Mouse (Mus musculus): ENCODE data around the gene Klf4.

The Klf4 gene

DNA sequence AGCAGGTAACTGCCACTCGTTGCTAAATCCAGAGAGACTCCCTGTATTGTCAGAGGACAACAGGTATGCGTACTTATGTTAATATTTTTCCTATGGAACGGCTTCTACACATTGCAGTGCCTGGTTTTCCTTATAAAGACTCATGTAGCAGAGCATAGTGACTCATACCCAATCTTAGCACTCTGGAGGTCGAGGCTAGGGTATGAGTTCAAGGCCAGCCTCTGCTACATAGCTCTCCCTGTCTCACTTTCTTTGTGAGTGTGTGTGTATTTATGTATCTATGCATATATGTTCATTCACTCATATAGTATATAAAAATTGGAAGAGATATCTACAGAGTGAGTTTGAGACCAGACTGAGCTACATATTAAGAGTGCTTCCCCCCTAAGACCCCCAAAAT, 8.3 kb downstream of the Klf4 start:
- no peak for DNase-seq

DNA sequence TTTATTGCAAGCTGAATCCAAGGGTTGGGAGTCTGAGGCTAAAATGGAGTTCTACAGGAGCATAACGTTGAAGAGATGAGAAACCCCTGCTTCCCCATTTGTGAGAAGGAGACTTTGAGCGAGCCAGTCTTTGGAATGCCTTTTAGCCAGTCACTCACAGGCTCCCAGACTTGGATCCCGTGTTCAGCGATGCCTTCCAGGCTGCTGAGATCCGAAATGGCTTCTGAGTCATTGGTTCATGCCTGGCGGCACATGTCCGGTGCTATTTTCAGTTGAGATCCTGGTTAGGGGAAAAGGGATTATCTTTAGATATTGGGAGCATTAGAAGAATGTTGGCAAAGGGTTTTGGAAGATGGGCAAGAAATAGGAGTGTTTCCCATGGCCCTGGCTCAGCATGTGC, 14.8 kb downstream of the Klf4 start:
- no peak for DNase-seq

DNA sequence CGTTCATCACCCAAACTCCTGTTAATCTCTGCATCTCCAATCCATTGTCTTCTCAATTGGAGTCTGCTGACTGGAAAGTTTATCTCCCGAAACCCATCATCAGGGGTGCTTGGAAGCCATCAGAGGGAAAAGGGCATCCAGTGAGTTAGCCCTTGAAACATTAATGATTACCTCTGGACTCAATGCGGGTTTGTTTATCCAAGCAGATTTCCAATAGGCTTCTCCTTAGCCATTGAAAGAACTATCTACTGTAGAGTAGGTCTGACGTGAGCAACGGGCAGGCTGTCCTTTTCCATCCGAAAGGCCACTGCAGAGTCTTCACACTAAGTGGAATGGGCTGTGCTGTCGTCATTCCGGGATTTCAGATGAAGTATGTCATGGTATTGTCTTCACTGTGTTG, 16.2 kb downstream of the Klf4 start:
- no peak for DNase-seq

DNA sequence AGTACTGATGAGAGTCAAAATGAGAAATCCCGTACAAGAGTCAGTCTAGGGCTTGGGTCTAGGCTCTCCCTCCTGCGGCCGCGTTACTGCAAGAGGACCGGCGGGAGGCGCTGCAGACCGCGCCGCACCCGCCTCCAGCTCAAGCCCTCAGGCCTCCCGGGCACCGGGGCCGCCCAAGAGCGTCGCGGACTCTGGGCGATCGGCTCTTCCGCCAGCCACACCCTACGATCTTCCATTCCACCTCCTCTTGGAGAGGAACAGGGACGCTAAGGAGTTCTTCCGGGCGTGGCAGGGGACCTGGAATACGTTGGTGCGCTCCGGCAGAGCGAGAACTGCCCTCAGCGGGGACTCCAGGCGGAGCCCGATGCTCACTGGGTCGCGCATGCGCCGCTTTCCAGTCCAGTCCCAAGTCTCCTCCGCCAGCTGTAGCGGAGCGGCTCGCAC, 17.5 kb downstream of the Klf4 start:
- DNase-seq: peak; percentile 82

DNA sequence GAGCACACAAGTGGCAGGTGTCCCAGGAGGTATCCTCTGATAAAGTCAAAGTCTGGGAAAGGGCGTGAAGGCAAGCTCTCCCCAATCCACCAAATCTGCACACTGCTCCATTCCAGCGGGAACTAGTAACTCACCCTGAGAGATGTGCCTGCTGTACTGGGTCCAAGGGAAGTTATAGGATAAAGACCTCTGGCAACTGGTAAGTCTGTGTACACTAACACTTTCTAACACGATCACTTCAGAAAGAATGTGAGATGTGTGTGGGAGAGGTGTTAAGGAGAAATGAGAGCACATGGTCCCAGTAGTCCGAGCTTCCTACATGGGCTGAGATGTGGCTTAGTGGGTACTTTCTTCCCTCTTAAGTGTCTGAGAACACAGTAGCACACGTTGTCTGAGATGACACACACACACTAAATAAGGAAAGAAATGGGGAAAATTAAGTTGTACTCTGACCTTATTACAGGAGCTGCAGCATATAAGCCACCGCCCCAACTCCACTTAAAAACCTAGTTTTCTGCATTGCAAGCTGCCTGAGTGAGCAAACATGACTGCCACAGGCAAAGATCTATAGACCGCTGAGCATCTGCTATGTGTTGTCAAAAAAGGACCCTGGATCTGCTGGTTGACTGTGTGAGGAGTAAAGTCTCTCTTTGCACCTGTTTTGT, 18.5 kb downstream of the Klf4 start:
- DNase-seq: no peak

DNA sequence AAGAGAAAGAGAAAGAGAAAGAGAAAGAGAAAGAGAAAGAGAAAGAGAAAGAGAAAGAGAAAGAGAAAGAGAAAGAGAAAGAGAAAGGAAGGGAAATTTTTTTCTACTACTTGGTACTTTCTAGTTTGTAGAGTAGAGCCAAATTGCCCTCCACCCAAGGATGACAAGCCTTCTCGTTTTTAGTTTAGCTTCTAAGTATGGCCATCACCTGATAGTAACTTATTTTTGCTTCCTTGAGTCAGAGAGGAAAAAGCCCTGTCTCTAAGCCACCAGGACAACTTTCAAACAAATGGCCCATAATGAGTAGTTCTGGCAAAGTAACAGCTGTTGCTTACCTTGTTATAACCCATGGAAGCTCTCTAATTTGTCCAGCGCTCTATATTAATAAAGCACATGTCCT, 20.9 kb downstream of the Klf4 start:
- DNase-seq: no peak

DNA sequence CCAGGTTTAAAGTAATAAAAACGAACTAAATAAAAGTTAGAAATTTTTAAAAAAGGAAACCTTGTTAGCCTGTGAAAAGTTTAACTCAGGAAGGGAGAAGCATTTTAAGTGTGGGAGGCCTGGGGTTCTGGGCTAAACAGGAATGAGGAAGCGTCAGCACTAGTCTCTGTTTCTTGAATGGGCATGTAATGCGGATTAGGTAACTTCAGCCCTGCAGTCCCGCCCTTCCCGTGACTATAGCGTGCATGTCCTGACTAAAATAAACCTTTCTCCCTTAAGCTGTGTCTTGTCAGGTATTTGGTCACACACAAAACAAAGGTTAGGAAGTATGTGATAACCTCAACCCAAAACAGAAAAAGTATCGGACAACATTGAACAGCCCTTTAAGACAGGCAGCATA, 23.6 kb downstream of the Klf4 start:
- DNase-seq: no peak

DNA sequence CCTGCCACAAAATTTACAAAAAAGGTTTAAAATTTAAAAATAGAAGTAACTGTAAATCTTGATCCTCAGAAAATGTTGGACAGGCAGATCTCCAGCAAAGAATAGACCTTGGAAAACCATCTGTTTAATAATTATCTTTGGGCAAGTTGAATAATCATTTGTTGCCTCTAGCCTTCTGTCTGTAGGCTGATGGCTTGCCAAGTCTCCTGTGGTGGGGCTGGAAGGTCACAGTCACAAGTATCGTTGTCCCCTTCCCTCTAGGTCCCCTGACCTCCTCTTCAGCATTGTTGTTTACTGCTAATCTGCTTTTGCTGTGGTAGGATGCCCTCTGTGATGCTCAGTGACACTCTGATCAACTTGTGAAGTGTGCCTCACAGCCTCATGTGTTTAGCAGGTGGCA, 33.6 kb downstream of the Klf4 start:
- no peak for DNase-seq

DNA sequence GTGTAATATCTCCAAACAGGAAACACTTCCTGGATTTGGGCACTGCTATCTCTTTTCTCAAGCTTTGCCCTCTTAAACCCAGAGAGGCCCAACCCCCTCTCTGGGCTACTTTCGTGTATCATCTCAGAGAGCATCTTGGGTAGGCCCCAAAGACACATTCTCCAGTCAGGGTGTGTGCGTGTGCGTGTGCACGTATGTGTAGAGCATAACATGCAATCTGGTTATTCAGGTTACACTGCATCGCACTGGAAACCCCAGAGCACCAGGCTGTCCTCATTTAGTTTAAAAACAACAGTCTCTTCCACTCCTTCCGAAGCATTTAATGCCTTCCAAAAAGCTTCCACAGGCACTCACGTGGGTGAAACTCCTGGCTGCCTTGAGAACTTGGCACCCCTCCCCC, 35.9 kb downstream of the Klf4 start:
- DNase-seq: no peak

DNA sequence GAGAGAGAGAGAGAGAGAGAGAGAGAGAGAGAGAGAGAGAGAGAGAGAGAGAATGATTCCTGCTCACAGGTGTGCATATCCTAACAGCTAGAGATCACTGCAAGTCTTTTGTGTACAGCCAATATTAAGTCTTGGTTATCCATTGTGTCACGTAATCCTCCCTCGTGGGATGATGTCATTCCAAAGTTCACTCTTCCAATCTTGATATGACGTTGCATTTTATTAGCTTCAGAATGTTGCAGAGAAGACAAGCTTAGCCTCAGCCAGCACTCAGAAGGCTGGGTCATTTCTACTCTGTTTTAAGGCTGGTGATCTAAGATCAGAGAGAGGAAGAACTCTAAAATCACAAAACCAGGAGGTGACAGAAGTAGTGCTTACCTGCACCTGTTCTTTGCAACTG, 39.0 kb downstream of the Klf4 start:
- no peak for DNase-seq

DNA sequence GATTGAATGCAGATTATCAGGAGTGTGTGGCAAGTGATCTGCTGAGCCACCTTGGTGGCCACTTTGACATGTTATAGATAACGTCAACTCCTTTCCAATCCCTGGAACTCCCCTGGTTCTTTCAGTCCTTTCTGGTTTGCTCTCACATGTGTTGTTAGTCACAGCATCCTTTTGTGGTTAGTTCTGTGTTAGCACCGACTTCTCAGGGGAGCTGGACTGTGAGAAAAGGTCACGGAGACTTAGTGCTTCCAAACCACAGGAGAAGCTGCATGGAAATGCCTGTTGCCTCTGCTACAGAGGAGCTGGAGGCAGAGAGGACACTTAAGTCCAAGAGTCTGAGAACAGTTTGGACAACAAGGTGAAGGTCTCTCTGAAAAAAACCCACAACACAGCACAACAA, 42.9 kb downstream of the Klf4 start:
- no peak for DNase-seq

DNA sequence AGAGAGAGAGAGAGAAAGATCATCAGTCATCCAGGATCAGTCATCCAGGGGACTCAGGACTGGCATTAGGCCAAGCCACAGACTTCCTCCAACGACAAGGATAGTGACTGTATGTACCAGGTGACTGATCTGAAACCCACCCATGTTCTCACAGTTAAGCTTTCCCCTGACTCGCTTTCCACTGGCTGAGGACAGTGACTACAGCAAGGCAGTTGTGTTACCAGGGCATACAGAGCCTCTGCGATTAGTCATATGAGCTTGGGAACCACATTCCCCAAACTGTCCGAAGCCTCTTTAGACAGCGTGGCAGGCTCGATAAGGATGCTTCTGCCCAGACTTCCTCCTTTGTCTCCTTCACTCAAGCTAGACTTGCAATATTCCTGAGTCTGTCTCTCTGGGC, 43.7 kb downstream of the Klf4 start:
- DNase-seq: no peak

DNA sequence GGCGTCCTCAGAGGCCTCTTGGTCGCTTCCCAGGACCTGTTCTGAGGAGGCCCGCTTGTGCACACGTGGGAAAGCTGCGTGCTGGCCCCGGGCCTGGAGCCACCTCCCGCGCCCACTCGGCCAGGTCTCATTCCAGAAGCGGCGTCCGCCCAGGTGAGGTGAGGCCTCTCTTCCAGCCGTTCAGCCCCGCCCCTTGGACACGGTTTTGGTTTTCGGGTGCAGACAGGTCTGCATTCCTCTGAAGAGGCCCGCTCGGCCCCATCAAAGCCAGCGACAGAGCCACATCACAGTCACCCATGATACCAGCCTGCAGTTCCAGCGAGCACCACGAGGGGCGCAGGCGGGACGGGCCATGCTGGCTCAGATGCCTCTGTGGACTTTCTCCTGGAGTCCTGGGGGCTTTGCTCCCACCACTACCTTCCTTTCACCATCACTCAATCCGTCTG, 51.9 kb downstream of the Klf4 start:
- DNase-seq: peak; percentile 53

DNA sequence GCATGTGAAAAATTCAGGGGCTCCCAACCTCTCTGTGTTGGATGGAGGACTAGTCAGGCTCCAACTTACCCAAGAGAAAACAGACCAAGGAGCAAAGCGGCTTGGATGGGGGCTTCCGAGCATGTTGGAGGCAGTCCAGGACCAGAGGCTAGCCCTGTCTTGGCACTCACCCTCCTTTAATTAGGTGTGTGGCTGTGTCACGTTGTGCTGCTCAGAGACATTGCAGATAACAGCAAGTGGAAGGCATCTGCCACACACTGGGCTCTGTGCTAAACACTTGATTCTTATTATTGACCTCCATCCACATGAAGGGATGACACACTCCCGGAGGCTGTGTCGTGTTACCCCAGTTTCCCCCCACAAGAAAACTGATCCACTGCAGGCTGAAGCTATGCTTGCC, 53.9 kb downstream of the Klf4 start:
- no peak for DNase-seq

DNA sequence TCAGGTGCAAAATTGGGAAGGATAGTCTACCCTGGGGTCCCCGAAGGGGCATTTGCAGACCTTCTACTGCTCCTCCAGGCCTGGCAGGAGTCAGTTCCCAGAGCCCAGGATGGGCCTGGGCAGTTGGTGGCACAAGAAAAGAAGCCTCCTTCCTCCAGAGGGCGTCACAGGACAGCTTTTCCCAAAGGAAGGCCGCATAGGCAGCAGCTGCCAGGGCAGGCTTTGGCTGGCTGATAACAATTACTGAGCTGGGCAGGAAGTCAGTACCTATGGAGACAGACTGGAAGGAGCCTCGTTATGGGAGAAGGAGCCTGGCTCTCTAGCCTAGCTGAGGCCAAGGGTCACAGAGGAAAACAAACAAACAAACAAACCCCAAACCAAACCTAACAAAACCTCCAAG, 54.3 kb downstream of the Klf4 start:
- DNase-seq: peak; percentile 21

DNA sequence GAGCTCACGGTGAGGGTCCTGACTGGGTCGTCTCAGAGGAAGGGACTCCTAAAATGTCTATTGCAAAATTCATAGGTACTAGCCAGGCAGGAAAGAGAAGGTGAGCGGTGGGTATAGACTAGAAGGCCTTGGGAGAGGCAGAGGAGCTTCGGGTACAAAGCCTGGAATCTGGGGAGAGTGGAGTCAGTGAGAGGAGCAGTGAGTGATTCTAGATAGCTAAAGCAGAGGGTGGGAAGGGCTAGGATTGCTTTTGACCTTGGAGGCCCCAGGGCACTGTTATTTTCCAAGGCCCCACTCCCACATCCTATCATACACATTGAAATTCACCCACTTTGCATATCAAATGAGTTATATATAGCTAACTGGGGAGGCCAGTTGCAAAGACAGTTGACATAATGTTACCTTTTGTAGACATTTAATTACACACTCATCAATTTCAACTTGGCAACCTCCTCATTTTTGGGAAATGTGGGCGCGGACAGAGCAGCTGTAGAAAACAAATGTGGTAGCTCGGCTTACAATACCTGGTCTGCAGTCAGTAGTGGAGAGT, 55.0 kb downstream of the Klf4 start:
- DNase-seq: no peak

Measured in right cerebral cortex, postnatal 25 days (tissue).